Mouse (Mus musculus) frontal cortex, adult 2 months (tissue): ENCODE data around the gene Nr4a2. TPM values are rescaled to one million over a fixed set of nuclear protein-coding genes. Genes with fewer than 3 reads are reported as not detected.

ENCODE experiments used
- DNase-seq, 2 experiments: peaks; one replicate each; pipeline ENCODE4 v3.0.0; 2022; ENCODE audit warnings: low spot score in 1 of 2; ENCODE audit errors: extremely low spot score in 1 of 2
- polyA plus RNA-seq: library from polyadenylated mRNA; depleted of rRNA; stranded (reverse); fragments of >200 nt; gene quantifications from 2 replicates; pipeline ENCODE4 v1.2.3, GENCODE M21; 2012

Nr4a2 gene
- polyA plus RNA-seq, 1 experiment: 10.6 TPM

DNA sequence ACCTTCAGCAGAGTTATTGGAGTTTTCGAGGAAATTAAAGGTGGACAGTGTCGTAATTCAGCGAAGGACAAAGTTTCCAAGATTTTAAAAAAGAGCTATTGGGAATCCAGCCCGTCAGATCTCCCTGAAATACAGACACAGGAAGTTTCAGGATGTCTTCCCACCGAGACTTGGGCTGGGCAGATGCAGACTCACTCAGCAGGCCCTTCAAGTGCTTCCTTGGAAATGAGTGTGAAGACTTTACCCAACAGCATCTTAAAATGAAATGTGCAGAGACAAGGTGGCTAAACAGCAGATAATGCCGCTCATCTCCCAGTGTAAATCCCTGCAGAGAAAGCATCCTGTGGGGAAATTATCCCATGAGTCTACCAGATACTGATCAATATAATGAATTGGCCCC, 10.9 kb downstream of the Nr4a2 start:
- no peak for DNase-seq

DNA sequence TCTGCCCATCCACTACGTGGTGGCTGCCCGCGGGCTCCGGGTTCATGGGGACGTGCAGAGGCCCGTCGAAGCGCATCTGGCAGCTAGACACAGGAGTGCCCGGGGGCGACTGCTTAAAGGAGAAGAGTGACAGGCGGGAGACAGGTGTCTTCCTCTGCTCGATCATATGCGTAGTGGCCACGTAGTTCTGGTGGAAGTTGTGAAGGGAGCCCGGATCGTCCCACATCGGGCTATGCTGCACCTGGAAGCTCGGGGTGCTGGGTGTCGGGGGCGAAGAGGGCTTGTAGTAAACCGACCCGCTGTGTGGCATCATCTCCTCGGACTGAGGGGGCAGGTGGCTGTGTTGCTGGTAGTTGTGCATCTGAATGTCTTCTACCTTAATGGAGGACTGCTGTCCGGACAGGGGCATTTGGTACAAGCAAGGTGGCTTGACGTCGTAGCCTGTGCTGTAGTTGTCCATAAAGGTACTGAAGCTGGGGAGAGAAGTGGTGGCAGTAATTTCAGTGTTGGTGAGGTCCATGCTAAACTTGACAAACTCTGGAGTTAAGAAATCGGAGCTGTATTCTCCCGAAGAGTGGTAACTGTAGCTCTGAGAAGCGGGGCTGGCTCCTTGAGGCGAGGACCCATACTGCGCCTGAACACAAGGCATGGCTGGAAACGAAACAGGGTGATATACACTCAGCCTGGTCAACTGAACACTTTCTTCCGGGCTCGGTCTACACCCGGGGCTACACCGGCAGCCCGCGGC, 11.8 kb downstream of the Nr4a2 start:
- no peak for DNase-seq

- no peak for DNase-seq
Observed at GRCm38 (mm10) chr2:57111011-57111790, 12.6 kb downstream of the Nr4a2 start.

GRCm38 (mm10) chr2:57110401-57110800, 13.4 kb downstream of the Nr4a2 start:
- no peak for DNase-seq

DNA sequence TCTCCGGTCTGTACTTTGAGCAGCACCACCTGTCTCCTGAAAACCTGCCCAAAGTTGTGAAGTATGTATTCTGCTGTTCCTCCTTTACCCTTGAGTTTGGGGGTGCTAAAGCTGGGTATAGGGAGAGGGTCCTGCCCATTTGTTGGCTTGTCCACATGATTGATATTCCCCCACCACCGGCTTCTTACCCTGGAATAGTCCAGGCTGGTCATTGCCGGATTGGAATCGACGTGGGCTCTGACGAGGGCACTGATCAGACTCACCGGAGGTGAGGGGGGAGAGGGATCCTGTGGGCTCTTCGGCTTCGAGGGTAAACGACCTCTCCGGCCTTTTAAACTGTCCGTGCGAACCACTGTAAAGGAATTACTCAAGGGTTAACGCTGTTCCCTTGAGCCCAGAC, 13.9 kb downstream of the Nr4a2 start:
- DNase-seq: no peak

GRCm38 (mm10) chr2:57109301-57109700, 14.5 kb downstream of the Nr4a2 start:
- no peak for DNase-seq

DNA sequence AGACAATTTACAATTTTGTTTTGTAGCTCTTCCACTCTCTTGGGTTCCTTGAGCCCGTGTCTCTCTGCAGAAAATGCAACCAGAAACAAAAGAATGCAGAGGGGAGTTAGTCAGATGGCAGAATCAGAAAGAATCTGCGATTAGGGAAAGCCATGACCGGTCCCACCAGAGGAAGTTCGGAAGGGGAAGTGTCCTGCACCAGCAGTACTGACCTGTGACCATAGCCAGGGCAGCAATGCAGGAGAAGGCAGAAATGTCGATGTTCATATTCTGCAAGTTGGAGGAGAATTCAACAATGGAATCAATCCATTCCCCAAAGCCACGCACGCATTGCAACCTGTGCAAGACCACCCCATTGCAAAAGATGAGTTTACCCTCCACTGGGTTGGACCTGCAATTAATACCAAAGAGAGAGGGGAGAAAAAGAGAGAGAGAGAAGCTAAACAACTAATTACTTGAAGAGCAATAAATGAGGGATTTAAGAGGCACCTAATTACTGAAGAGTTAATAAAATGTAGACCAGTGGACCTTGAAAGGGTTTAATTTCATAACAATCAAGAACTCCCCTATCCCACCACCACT, 15.4 kb downstream of the Nr4a2 start:
- no peak for DNase-seq

GRCm38 (mm10) chr2:57105401-57105800, 18.4 kb downstream of the Nr4a2 start:
- DNase-seq: no peak

- DNase-seq: no peak
Observed at GRCm38 (mm10) chr2:57104731-57105130, 19.1 kb downstream of the Nr4a2 start.

DNA sequence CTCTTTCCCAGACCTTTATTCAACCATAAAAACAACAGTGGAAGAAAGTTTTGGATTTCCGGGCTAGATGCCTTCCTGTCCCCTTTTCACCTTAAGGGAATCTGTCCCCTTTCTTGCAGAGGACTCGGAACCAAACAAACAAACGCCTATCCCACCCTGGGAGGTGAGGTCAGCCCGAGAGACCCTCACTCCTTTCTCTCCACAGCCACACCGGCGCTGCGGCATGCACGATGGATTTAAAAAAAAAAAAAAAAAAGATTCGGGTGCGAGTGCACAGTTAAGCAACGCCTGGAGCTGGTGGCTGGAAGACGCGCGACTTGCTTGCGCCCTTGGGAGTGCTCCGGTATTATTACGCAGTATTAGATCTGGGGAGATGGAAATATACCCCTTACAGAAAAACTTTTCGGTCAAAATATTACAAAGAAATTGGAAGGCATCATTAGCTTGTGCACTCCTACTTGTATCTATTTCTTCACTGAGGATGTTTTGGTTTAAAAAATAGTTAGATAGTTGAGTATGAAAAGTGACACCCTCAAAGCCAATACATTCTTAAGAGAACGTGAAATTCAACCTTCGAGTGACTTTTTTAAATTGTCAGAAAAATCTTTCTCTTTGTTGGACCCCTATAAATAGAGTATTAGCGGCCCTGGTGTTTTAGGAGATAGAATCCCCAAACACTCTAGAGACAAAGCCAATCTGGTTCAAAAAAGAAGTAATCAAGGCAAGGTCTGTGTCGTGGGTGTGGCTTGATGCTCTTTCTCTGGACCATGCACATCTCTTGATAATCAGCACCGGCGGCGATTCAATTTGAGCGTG, 19.8 kb downstream of the Nr4a2 start:
- DNase-seq: no peak

DNA sequence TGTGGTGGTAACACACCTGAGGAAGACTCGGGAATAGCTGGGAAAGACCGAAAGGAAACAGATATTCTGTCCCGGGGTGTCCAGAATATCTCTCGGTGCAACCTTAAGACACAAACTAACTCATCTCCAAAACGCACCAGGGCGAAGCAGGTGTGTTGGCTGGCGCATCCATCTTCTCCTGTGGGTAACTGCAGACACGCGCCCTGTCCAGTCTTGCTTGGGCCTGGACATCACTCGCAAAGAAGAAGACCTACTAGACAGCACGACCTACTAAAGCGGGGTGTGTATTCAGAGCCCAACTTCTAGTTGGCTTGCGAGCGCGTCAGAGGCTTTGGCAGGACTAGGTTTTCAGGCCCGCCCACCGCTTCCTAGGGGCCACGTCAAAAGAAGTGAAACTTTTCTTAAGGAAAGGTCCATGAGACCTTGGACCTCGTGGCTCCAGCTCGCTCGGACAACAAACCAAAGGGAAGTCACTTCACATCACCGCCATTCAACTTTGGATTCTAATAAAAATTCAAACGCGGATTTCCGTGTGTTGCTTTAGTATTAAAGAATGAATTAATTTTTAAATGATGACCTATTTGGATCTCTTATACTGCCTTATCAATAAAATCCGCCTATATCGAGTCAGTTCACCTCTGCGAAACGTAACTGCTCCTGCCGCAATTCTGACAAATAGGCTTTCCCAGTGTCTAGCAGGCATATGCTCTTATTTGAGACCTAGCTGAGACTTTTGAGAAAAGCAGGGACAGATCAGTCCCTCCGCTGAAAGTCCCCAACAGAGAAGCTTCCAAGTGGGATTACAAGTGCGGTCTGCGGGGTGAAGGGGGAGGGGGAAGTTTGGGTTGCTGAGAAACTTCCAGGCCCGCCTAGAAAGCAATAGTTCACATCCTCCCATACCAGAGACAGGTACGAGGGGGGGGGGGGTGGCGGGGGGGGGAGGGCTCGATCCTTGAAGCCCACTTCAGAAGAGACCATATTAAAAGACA, 20.7 kb downstream of the Nr4a2 start:
- no peak for DNase-seq

DNA sequence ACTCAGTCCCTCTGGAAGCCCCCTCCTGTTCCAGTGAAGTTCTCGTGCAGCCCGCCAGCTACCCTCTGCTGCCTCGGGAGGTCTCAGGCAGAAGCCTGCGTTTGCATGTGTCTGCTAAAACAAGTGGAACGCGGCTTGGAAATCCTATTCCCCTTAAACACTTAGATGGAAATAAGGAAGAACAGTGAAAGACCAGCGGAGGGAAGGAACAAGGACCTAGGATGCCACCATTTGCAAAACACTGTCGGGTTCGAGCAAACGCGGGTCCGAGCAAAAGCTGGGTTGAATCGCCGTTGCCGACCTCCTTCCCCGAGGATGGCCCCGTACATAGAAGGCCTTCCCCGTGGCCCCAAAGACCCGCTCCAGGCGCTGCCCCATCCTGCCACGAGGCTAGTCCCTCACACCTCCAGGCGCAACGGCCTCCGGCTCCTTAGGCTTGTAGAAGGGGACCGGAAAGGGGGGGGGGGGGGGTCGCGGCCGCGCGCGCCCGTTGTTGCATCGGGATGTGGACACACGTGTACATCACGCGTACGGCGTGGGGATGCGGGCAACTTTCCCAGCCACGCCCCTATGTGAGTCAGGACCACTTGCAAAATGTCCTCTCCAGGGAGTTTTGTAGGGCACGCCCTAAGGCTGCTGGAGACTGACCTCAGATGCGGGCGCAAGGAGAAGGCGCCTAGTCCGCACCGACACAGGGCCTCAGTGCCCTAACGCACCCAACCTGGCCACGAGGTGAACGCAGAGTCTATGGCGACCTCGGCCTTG, 21.5 kb downstream of the Nr4a2 start:
- DNase-seq: no peak

GRCm38 (mm10) chr2:57100241-57100640, 23.6 kb downstream of the Nr4a2 start:
- DNase-seq: no peak

- peak in 1 of 2 experiments; percentile 44 for DNase-seq
Observed at GRCm38 (mm10) chr2:57072452-57072851, 51.4 kb downstream of the Nr4a2 start.

GRCm38 (mm10) chr2:57063480-57063879, 60.3 kb downstream of the Nr4a2 start:
- no peak for DNase-seq
